Mouse (Mus musculus): Measurements from ENCODE around the gene Foxe3.

The Foxe3 gene

GRCm38 (mm10) chr4:114876441-114876972 lies 49.3 kb downstream of the Foxe3 start:
- DNase-seq (ENCODE audit: low read depth, low spot score): peak; percentile 56

Measured in ZHBTc4 (cell line).